In the genomic region with DNA sequence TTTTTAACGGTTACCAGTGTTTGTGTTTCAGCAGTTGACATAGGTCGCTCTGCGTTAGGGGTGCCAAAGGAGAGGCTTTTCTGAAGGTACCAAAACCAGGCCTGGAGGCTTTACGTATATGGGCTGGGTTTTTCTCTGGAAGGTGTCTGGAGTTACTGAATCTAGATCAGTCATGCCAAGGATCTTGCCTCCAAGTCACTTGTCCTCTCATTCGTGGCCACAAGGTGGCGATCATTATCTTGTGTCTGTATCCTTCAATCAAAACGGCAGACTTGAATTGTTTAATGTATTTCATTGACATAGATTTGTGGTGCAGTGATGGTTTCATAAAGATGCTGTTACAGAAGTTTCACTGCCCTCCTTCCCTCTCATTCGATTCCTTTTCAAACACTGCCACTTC, we compare ENCODE assay signal across 9 mouse cellular contexts. TPM values are rescaled to one million over a fixed set of nuclear protein-coding genes. Genes with fewer than 3 reads are reported as not detected.
DNase-seq lines count a peak whose midpoint lies in the region; TF ChIP-seq lines count a peak whose summit lies in the region.
"Had no signal": no experiment of that assay in that cellular context is flagged by ENCODE, and none has a peak within 500 bp of the region (broad histone marks: within the 10 kb centered on the region; RNA-seq: fewer than 3 reads in every experiment).

No protein-coding gene starts in this region.

- no peak overlapping the region for H3K27ac ChIP-seq in bone marrow, adult 2 months (ENCODE audit: control insufficient read depth, insufficient read depth, low read depth, low read length, poor library complexity)
- no peak overlapping the region for H3K27ac ChIP-seq in embryonic fibroblast, embryonic 13.5 days (ENCODE audit: insufficient read depth, low read length)
- no peak overlapping the region for H3K27ac ChIP-seq in thymus, adult 2 months (ENCODE audit: control insufficient read depth, insufficient read depth, low read length)
- H3K27ac ChIP-seq: embryonic facial prominence, embryonic 15.5 days had no signal

- TF ChIP-seq POLR2A in bone marrow, adult 2 months (IDR thresholded peaks at IDR 0.05; ENCODE audit: borderline replicate concordance, control insufficient read depth, low read depth, low read length): no peak
- TF ChIP-seq POLR2A in embryonic fibroblast, embryonic 13.5 days (IDR thresholded peaks at IDR 0.05; ENCODE audit: low read depth, low read length): no peak
- TF ChIP-seq POLR2A in thymus, adult 2 months (IDR thresholded peaks at IDR 0.05; ENCODE audit: control insufficient read depth, extremely low read depth, insufficient read depth, low read length, poor library complexity): no peak

- WGBS in bone marrow, adult 2 months: 49% methylated on average over 8 of the region's 8 CpGs
- 39% methylated on average over 8 of the region's 8 CpGs for WGBS in large intestine, adult 2 months
- WGBS in thymus, adult 2 months: 58% methylated on average over 8 of the region's 8 CpGs

- 0 out of 2 replicates have a peak, but pooled peaks have one; percentile 17 for TF ChIP-seq CTCF in bone marrow, adult 2 months (IDR thresholded peaks at IDR 0.05; ENCODE audit: control insufficient read depth, insufficient read depth, low read length)
- peak; percentile 50; the same call in 1 of the 2 replicates for TF ChIP-seq CTCF in embryonic fibroblast, embryonic 13.5 days (IDR thresholded peaks at IDR 0.05; ENCODE audit: borderline replicate concordance, insufficient read depth, low read length)
- TF ChIP-seq CTCF in thymus, adult 2 months (IDR thresholded peaks at IDR 0.05; ENCODE audit: borderline replicate concordance, control insufficient read depth, extremely low read depth, insufficient read depth, low read length, poor library complexity): no peak

- intact Hi-C loops in heart, postnatal 25 days (cut with DNase I): loop anchor here (10.0 kb wide), 2 partner anchors 341 to 1301 kb away; partner anchors contain the start of gene Fam19a5

- H3K36me3 ChIP-seq in thymus, adult 2 months (ENCODE audit: control insufficient read depth, insufficient read depth, low read length): peaks cover 11% of the 10 kb centered on the region

- no peaks in the 10 kb centered on the region for H3K27me3 ChIP-seq in thymus, adult 2 months (ENCODE audit: control insufficient read depth, insufficient read depth, low read length)
- H3K27me3 ChIP-seq: embryonic facial prominence, embryonic 15.5 days had no signal

- H3K4me3 ChIP-seq in bone marrow, adult 2 months (replicated peaks; ENCODE audit: control insufficient read depth, low read depth, low read length): no peak overlapping the region
- no peak overlapping the region for H3K4me3 ChIP-seq in embryonic fibroblast, embryonic 13.5 days (ENCODE audit: insufficient read depth, low read length)
- no peak overlapping the region for H3K4me3 ChIP-seq in thymus, adult 2 months (ENCODE audit: control insufficient read depth, insufficient read depth, low read length)
- H3K4me3 ChIP-seq: embryonic facial prominence, embryonic 15.5 days had no signal

- no peaks in the 10 kb centered on the region for H3K4me1 ChIP-seq in bone marrow, adult 2 months (ENCODE audit: control insufficient read depth, insufficient read depth, low read length)
- no peaks in the 10 kb centered on the region for H3K4me1 ChIP-seq in embryonic fibroblast, embryonic 13.5 days (ENCODE audit: control insufficient read depth, insufficient read depth, low read length)
- peaks cover 3% of the 10 kb centered on the region; the same call in 1 of the 2 replicates for H3K4me1 ChIP-seq in thymus, adult 2 months (replicated peaks; ENCODE audit: control insufficient read depth, insufficient read depth, low read length)
- H3K4me1 ChIP-seq: embryonic facial prominence, embryonic 15.5 days had no signal

- peak; percentile 19 to 41 for DNase-seq in heart, adult 9 months (ENCODE audit: low spot score in 2 of 2)
- no peak for DNase-seq in heart, postnatal 25 days (ENCODE audit: low spot score)
- DNase-seq in CD4-positive, CD25-positive, alpha-beta regulatory T cell, adult 2 months (ENCODE audit: low read depth, low spot score): peak; percentile 81
- peak; percentile 31 for DNase-seq in large intestine, adult 2 months (ENCODE audit: low read depth, low spot score)
- DNase-seq in lung, postnatal 36 days: peak; percentile 89
- DNase-seq in thymus, adult 2 months: peak; percentile 68

RNA-seq across cellular contexts. Expression of gene Tbc1d22a, which starts 29.4 kb away (rescaled TPM):
- 10 to 100 TPM; 21.2 to 21.7 TPM for total RNA-seq in heart, postnatal 25 days (2021)
- 5.2 and 16.3 TPM in 2 replicates for polyA plus RNA-seq in bone marrow, adult 2 months (2011; ENCODE audit: insufficient read depth, insufficient read length, low replicate concordance, missing spikeins)
- 11.4 and 12.8 TPM in 2 replicates for polyA plus RNA-seq in embryonic fibroblast, embryonic 13.5 days (2011; ENCODE audit: insufficient read length, low read depth, missing spikeins)
- 30.9 and 46.2 TPM in 2 replicates for polyA plus RNA-seq in large intestine, adult 2 months (2012; rRNA removed)
- 53.1 and 56.5 TPM in 2 replicates for polyA plus RNA-seq in thymus, adult 2 months (2012; rRNA removed)

RNA-seq across cellular contexts. Expression of gene Cerk, which starts 57.8 kb away (rescaled TPM):
- 10 to 100 TPM; 29.7 to 29.9 TPM for total RNA-seq in heart, postnatal 25 days (2021)
- polyA plus RNA-seq in bone marrow, adult 2 months (2011; ENCODE audit: insufficient read depth, insufficient read length, low replicate concordance, missing spikeins): 23.0 and 42.5 TPM in 2 replicates
- 9.6 and 10.7 TPM in 2 replicates for polyA plus RNA-seq in embryonic fibroblast, embryonic 13.5 days (2011; ENCODE audit: insufficient read length, low read depth, missing spikeins)
- polyA plus RNA-seq in large intestine, adult 2 months (2012; rRNA removed): 26.1 and 40.0 TPM in 2 replicates
- 178 and 180 TPM in 2 replicates for polyA plus RNA-seq in thymus, adult 2 months (2012; rRNA removed)
